Mouse (Mus musculus) forebrain, embryonic 13.5 days (tissue): Measurements from ENCODE around the gene Gm6871. TPM values are rescaled to one million over a fixed set of nuclear protein-coding genes. Genes with fewer than 3 reads are reported as not detected.
A peak's percentile ranks its signal among the peaks of the same experiment; 100 is the strongest.
"Not testable (repeated sequence)": the region's sequence is repeated elsewhere in the genome, so short reads cannot be mapped to it uniquely, and the experiment has no call there.

Experiments used
- ATAC-seq: fragments of 200-750 bp; cut with Nextera tagmentation; 2 replicates; pipeline ENCODE4 v1.8.0; 2017
- H3K27ac ChIP-seq: fragments of 300-500 bp; sonication (generic); 2 replicates; pipeline ENCODE4 v1.5.1; 2015; ENCODE audit warnings: inconsistent platforms, mild to moderate bottlenecking, moderate library complexity
- H3K27me3 ChIP-seq: fragments of 300-500 bp; sonication (generic); 2 replicates; pipeline ENCODE4 v1.6.1; 2015; ENCODE audit warnings: mild to moderate bottlenecking, inconsistent platforms
- H3K36me3 ChIP-seq: fragments of 300-500 bp; sonication (generic); 2 replicates; pipeline ENCODE4 v1.6.1; 2015; ENCODE audit warnings: mild to moderate bottlenecking, inconsistent platforms; ENCODE audit not compliant: poor library complexity, severe bottlenecking
- H3K4me1 ChIP-seq: fragments of 300-500 bp; sonication (generic); 2 replicates; pipeline ENCODE4 v1.6.1; 2015; ENCODE audit warnings: inconsistent platforms
- H3K4me2 ChIP-seq: fragments of 300-500 bp; sonication (generic); 2 replicates; pipeline ENCODE4 v1.6.1; 2015; ENCODE audit warnings: inconsistent platforms, mild to moderate bottlenecking, moderate library complexity
- H3K4me3 ChIP-seq: fragments of 300-500 bp; sonication (generic); 2 replicates; pipeline ENCODE4 v1.5.1; 2015; ENCODE audit warnings: mild to moderate bottlenecking, inconsistent platforms
- H3K9ac ChIP-seq: fragments of 300-500 bp; sonication (generic); 2 replicates; pipeline ENCODE4 v1.6.1; 2015; ENCODE audit warnings: mild to moderate bottlenecking, inconsistent platforms
- H3K9me3 ChIP-seq: fragments of 300-500 bp; sonication (generic); replicated peaks from 2 replicates; pipeline ENCODE4 v1.6.1; 2016; ENCODE audit warnings: inconsistent platforms
- WGBS: fragments of 180-500 bp; shearing (Covaris S2); methylation state at CpG from one replicate; pipeline ENCODE4 v1.1.7; 2015; 5-methylcytosine and 5-hydroxymethylcytosine counted together
- polyA plus RNA-seq: library from polyadenylated mRNA; unstranded; fragments of >200 nt; fragmentation: Nextera tagmentation; extraction: Ambion mirVana; gene quantifications from 2 replicates; pipeline ENCODE4 v1.2.1, GENCODE M21; 2015

The Gm6871 gene
- polyA plus RNA-seq, 1 experiment from 2014 or later, result not detected

- peaks cover 9% of the 10 kb centered on the region; the same call in 1 of the 2 replicates for H3K9me3 ChIP-seq
- H3K36me3 ChIP-seq, result no peaks in the 10 kb centered on the region
- no peaks in the 10 kb centered on the region for H3K4me1 ChIP-seq
- ATAC-seq, result no peak
- no peak overlapping the region for H3K27ac ChIP-seq
- no peak overlapping the region for H3K4me3 ChIP-seq
- H3K9ac ChIP-seq, result no peak overlapping the region
- 50% methylated on average over 1 of the region's 1 CpGs for WGBS
- no peak overlapping the region for H3K4me2 ChIP-seq
- H3K27me3 ChIP-seq, result no peaks in the 10 kb centered on the region
Measured at GRCm38 (mm10) chr7:41502402-41502801, 71.1 kb downstream of the Gm6871 start.

GRCm38 (mm10) chr7:41500151-41500934 lies 73.1 kb downstream of the Gm6871 start:
- Histone ChIP-seq H3K9me3 (peaks cover 8% of the 10 kb centered on the region; the same call in 1 of the 2 replicates), H3K36me3 (no peaks in the 10 kb centered on the region), H3K4me2 (peak overlapping the region; percentile 66), H3K9ac (0 out of 2 replicates have a peak overlapping the region, but pooled peaks have one; percentile 63), H3K27ac (no peak overlapping the region), H3K4me1 (no peaks in the 10 kb centered on the region), H3K4me3 (peak overlapping the region; percentile 61), H3K27me3 (no peaks in the 10 kb centered on the region)
- 22% methylated on average over 22 of the region's 22 CpGs for WGBS
- no peak for ATAC-seq

- peak; percentile 99 for ATAC-seq
- WGBS, result 0% methylated on average over 18 of the region's 18 CpGs
- H3K9me3 ChIP-seq, result peaks cover 13% of the 10 kb centered on the region
- H3K9ac ChIP-seq, result peak within 1 kb of the TSS; percentile 63
- no peaks in the 10 kb centered on the region for H3K4me1 ChIP-seq
- H3K4me3 ChIP-seq, result peak within 1 kb of the TSS; percentile 61
- H3K27me3 ChIP-seq, result no peaks in the 10 kb centered on the region
- no peak within 1 kb of the TSS for H3K27ac ChIP-seq
- peaks cover 7% of the 10 kb centered on the region for H3K36me3 ChIP-seq
- peak within 1 kb of the TSS; percentile 66 for H3K4me2 ChIP-seq
Measured at GRCm38 (mm10) chr7:41499389-41500049, 73.9 kb downstream of the Gm6871 start, which contains the start of the genes Gm20449 and AW146154. Gene Gm20449 (minus strand): TSS chr7:41499417. Gene AW146154 (minus strand): TSS chr7:41499890.

GRCm38 (mm10) chr7:41499018-41499388 lies 74.5 kb downstream of the Gm6871 start:
- peaks cover 10% of the 10 kb centered on the region for H3K36me3 ChIP-seq
- not testable (repeated sequence) for H3K27ac ChIP-seq, ATAC-seq, H3K4me1 ChIP-seq, H3K27me3 ChIP-seq
- WGBS, result 0% methylated on average over 6 of the region's 6 CpGs
- H3K9ac ChIP-seq, result peak overlapping the region; percentile 48
- H3K9me3 ChIP-seq, result peaks cover 16% of the 10 kb centered on the region
- H3K4me2 ChIP-seq, result peak overlapping the region; percentile 66
- H3K4me3 ChIP-seq, result peak overlapping the region; percentile 61

DNA sequence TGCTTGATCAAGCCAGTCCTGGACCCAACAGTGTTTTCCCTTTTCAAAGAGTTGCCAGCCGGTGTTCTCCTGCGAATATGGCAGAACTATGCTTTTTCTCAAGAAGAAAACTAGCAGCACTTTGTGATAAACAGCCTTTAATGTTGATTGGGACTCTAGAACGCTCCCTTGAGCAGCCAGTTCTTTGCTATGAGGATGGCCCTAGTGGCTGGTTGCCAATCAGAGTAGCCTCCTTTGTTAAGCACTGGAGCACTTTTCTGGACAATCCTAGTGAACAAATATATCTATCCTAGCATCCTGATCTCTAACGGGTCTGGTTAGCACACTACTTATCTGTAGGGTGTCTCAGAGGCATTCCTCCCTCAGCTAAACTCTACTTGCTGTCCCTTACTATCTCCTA lies 75.0 kb downstream of the Gm6871 start:
- ATAC-seq, H3K4me1 ChIP-seq, H3K9ac ChIP-seq, H3K27ac ChIP-seq, H3K27me3 ChIP-seq: not testable (repeated sequence)
- 69% methylated on average over 3 of the region's 4 CpGs for WGBS
- peak overlapping the region; percentile 66 for H3K4me2 ChIP-seq
- H3K9me3 ChIP-seq, result peaks cover 16% of the 10 kb centered on the region
- peak overlapping the region; percentile 61 for H3K4me3 ChIP-seq
- peaks cover 10% of the 10 kb centered on the region for H3K36me3 ChIP-seq

DNA sequence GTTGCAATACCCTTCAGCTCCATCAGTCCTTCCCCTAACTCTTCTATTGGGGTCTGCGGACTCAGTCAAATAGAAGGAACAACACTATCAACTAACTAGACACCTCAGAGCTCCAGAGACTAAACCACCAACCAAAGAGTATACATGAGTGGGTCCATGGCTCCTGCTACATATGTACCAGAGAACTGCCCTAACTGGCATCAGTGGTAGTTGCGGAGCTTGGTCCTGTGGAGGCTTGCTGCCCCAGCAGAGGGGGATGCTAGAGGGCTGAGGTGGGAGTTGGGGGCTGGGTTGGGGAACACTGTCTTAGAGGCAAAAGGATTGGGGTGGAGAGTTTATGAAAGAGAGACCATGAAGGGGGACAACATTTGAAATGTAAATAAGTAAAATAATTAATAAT lies 75.6 kb downstream of the Gm6871 start:
- Histone ChIP-seq H3K4me3 (no peak overlapping the region), H3K27ac (no peak overlapping the region), H3K4me1 (no peaks in the 10 kb centered on the region), H3K27me3 (no peaks in the 10 kb centered on the region), H3K9me3 (peaks cover 16% of the 10 kb centered on the region), H3K9ac (no peak overlapping the region), H3K4me2 (no peak overlapping the region), H3K36me3 (peaks cover 10% of the 10 kb centered on the region)
- 97% methylated on average over 2 of the region's 2 CpGs for WGBS
- no peak for ATAC-seq

Other genes starting within 250 kb of the Gm6871 start
- gene AI987944, start 180.3 kb downstream of the Gm6871 start, polyA plus RNA-seq, result 8.8 and 10.0 TPM in 2 replicates
- 0.16 and 0.23 TPM in 2 replicates for gene Vmn2r57, start 125.0 kb downstream of the Gm6871 start, polyA plus RNA-seq
- 0.06 TPM in 1 of 2 replicates, not detected in the other for gene Gm20449, start 74.2 kb downstream of the Gm6871 start, polyA plus RNA-seq
- 6.5 and 6.9 TPM in 2 replicates for gene AW146154, start 73.8 kb downstream of the Gm6871 start, polyA plus RNA-seq
- 16.1 and 18.6 TPM in 2 replicates for gene 2610021A01Rik, start 25.6 kb upstream of the Gm6871 start, polyA plus RNA-seq
- 20.3 and 20.6 TPM in 2 replicates for gene Zfp788, start 59.5 kb upstream of the Gm6871 start, polyA plus RNA-seq